Mouse (Mus musculus) heart, embryonic 10.5 days (tissue): ENCODE measurements around the gene Psmc2. TPM values are rescaled to one million over a fixed set of nuclear protein-coding genes. Genes with fewer than 3 reads are reported as not detected.

Experiments used
- DNase-seq: peaks from one replicate; pipeline ENCODE4 v3.0.0-alpha.2; 2017; ENCODE audit warnings: low spot score
- H3K27ac ChIP-seq: fragments of 300-500 bp; sonication (generic); 2 replicates; pipeline ENCODE4 v1.5.1; 2016; ENCODE audit warnings: mild to moderate bottlenecking
- H3K27me3 ChIP-seq: fragments of 300-500 bp; sonication (generic); 2 replicates; pipeline ENCODE4 v1.6.1; 2016; ENCODE audit warnings: mild to moderate bottlenecking; ENCODE audit not compliant: poor library complexity, insufficient read depth, severe bottlenecking
- H3K36me3 ChIP-seq: fragments of 300-500 bp; sonication (generic); 2 replicates; pipeline ENCODE4 v1.6.1; 2016; ENCODE audit warnings: mild to moderate bottlenecking, moderate library complexity
- H3K4me1 ChIP-seq: fragments of 300-500 bp; sonication (generic); 2 replicates; pipeline ENCODE4 v1.6.1; 2016; ENCODE audit warnings: mild to moderate bottlenecking
- H3K4me3 ChIP-seq: fragments of 300-500 bp; sonication (generic); 2 replicates; pipeline ENCODE4 v1.5.1; 2016; ENCODE audit warnings: mild to moderate bottlenecking, moderate library complexity
- H3K9me3 ChIP-seq: fragments of 300-500 bp; sonication (generic); 2 replicates; pipeline ENCODE4 v1.6.1; 2016; ENCODE audit warnings: mild to moderate bottlenecking, moderate library complexity
- WGBS: fragments of 180-500 bp; shearing (Covaris S2); methylation state at CpG from one replicate; pipeline ENCODE4 v1.1.7; 2016; 5-methylcytosine and 5-hydroxymethylcytosine counted together
- polyA plus RNA-seq: library from polyadenylated mRNA; unstranded; fragments of >200 nt; fragmentation: Nextera tagmentation; extraction: Ambion mirVana; gene quantifications from 2 replicates; pipeline ENCODE4 v1.2.1, GENCODE M21; 2016

Gene Psmc2
- polyA plus RNA-seq, 1 experiment from 2014 or later: 226 TPM

GRCm38 (mm10) chr5:21827643-21828042 is 42.6 kb downstream of the Psmc2 start:
- Histone ChIP-seq H3K9me3 (no peaks in the 10 kb centered on the region), H3K4me3 (no peak overlapping the region), H3K36me3 (no peaks in the 10 kb centered on the region), H3K27me3 (no peaks in the 10 kb centered on the region), H3K27ac (no peak overlapping the region), H3K4me1 (no peaks in the 10 kb centered on the region)
- WGBS: 14% methylated on average over 6 of the region's 6 CpGs
- DNase-seq: no peak

- Histone ChIP-seq H3K27ac (no peak overlapping the region), H3K36me3 (no peaks in the 10 kb centered on the region), H3K27me3 (no peaks in the 10 kb centered on the region), H3K4me1 (no peaks in the 10 kb centered on the region), H3K4me3 (no peak overlapping the region), H3K9me3 (no peaks in the 10 kb centered on the region)
- no peak for DNase-seq
- WGBS: 52% methylated on average over 4 of the region's 4 CpGs
These were observed 43.8 kb downstream of the Psmc2 start for GRCm38 (mm10) chr5:21828855-21829254.

GRCm38 (mm10) chr5:21831761-21832160 is 46.7 kb downstream of the Psmc2 start:
- 66% methylated on average over 3 of the region's 3 CpGs for WGBS

GRCm38 (mm10) chr5:21844676-21845075 is 59.6 kb downstream of the Psmc2 start:
- Histone ChIP-seq H3K4me3 (no peak overlapping the region), H3K27me3 (no peaks in the 10 kb centered on the region), H3K36me3 (no peaks in the 10 kb centered on the region), H3K4me1 (no peaks in the 10 kb centered on the region), H3K27ac (no peak overlapping the region), H3K9me3 (no peaks in the 10 kb centered on the region)
- DNase-seq: peak; percentile 24
- WGBS: 64% methylated on average over 4 of the region's 4 CpGs

More at GRCm38 (mm10) chr5:21831761-21832160, 46.7 kb downstream of the Psmc2 start:
- no peak overlapping the region for H3K27ac ChIP-seq
- H3K4me3 ChIP-seq: no peak overlapping the region
- peak; percentile 61 for DNase-seq
- no peaks in the 10 kb centered on the region for H3K27me3 ChIP-seq
- no peaks in the 10 kb centered on the region for H3K4me1 ChIP-seq
- no peaks in the 10 kb centered on the region for H3K36me3 ChIP-seq
- H3K9me3 ChIP-seq: no peaks in the 10 kb centered on the region

GRCm38 (mm10) chr5:21846616-21847290 is 61.7 kb downstream of the Psmc2 start:
- 75% methylated on average over 20 of the region's 20 CpGs for WGBS
- no peaks in the 10 kb centered on the region for H3K9me3 ChIP-seq
- H3K27me3 ChIP-seq: no peaks in the 10 kb centered on the region
- H3K27ac ChIP-seq: no peak overlapping the region
- no peaks in the 10 kb centered on the region for H3K36me3 ChIP-seq
- DNase-seq: peak; percentile 27
- no peaks in the 10 kb centered on the region for H3K4me1 ChIP-seq
- H3K4me3 ChIP-seq: no peak overlapping the region

GRCm38 (mm10) chr5:21847438-21847837 is 62.4 kb downstream of the Psmc2 start:
- WGBS: 75% methylated on average over 6 of the region's 6 CpGs
- Histone ChIP-seq H3K4me1 (no peaks in the 10 kb centered on the region), H3K4me3 (no peak overlapping the region), H3K9me3 (no peaks in the 10 kb centered on the region), H3K27me3 (no peaks in the 10 kb centered on the region), H3K27ac (no peak overlapping the region), H3K36me3 (no peaks in the 10 kb centered on the region)
- peak; percentile 35 for DNase-seq

- H3K27me3 ChIP-seq: no peaks in the 10 kb centered on the region
- DNase-seq: peak; percentile 30
- WGBS: 47% methylated on average over 10 of the region's 10 CpGs
These were observed 66.7 kb downstream of the Psmc2 start for GRCm38 (mm10) chr5:21851679-21852340.

More at GRCm38 (mm10) chr5:21851679-21852340, 66.7 kb downstream of the Psmc2 start:
- Histone ChIP-seq H3K4me3 (no peak overlapping the region), H3K27ac (no peak overlapping the region), H3K4me1 (no peaks in the 10 kb centered on the region), H3K9me3 (no peaks in the 10 kb centered on the region), H3K36me3 (no peaks in the 10 kb centered on the region)

Other genes with a start within 250 kb of the Psmc2 start
- 3.0 and 9.9 TPM in 2 replicates for gene Lrrc17, start 241.7 kb upstream of the Psmc2 start, polyA plus RNA-seq
- 0.22 and 0.26 TPM in 2 replicates for gene Fbxl13, start 139.6 kb upstream of the Psmc2 start, polyA plus RNA-seq
- 23.0 and 32.8 TPM in 2 replicates for gene Armc10, start 139.5 kb upstream of the Psmc2 start, polyA plus RNA-seq
- 3.1 and 3.7 TPM in 2 replicates for gene Napepld, start 83.9 kb upstream of the Psmc2 start, polyA plus RNA-seq
- 100 and 115 TPM in 2 replicates for gene Pmpcb, start 48.1 kb upstream of the Psmc2 start, polyA plus RNA-seq
- gene Dnajc2, start within 50 bp of the Psmc2 start, polyA plus RNA-seq: 63.2 and 82.9 TPM in 2 replicates
- 0.06 TPM in 1 of 2 replicates, not detected in the other for gene Slc26a5, start 80.3 kb downstream of the Psmc2 start, polyA plus RNA-seq